Mouse (Mus musculus) testis, postnatal 14 days (tissue): ENCODE data around the gene Akt3.

Experiments used
- DNase-seq: peaks from one replicate; pipeline ENCODE4 v3.0.0; 2021; ENCODE audit warnings: low spot score

Gene Akt3

DNA sequence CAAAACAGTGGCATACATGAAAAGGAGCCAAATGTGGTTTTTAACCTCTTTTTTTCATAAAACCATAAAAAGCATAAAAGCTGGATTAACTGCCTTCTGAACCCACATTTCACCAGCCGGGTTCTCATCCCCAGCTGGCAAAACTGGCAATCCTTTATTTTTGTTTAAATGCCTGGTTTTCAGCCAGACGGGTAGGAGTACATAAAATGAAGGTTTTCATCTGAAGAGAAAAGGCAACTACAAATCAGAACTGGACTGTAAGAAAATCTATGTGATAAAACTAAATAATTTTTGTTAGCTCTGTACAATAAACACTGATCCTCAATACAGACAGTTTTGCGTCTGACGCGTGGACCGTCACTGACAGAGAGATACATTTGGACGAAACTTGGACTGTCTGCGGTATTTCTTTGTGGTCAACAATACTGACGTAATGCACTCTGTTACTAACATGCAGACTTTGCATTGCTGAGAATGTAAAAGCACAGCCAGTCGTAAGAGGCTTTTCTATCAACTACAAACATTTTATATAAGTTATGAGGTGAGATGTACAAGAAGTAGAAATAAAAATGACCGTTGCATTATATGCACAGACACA, 206.5 kb downstream of the Akt3 start:
- no peak for DNase-seq

GRCm38 (mm10) chr1:177048773-177049172, 209.2 kb downstream of the Akt3 start:
- no peak for DNase-seq

DNA sequence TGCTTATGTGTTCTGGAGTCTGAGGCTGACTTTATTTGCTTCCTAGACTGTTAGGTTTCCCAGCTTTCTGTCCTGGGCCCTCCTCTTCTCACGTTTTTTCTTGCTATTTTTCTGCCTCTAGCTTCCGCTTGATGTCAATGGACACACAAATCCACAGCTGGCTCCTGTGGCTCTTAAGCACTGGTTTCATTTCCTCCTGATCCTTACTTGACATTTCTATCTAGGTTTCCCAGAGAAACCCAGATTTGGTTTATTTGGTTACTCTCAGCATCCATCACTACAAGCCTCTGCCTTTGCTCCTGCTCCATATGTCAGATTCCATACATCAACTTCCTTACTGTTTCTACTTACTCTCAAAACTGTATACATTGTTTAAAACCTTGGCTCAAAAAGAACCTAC, 211.0 kb downstream of the Akt3 start:
- DNase-seq: no peak

DNA sequence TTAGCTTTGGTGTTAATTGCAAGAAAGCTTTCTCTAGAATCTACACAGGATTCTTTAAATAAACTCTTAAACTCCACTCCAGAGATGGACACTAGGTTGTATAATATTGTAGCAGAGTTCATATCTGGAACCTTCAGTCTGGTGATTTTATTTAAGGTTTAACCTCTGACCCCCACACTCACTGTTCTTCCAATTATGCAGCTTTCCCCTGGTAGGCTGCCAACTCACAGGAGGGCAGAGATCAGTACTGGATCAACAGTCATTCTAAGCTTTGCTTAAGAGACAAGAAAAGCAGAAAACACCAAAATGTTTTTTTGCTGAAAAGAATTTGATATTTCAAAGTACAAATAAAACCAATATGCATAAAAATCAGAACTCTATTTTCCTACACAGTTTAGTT, 212.1 kb downstream of the Akt3 start:
- no peak for DNase-seq

GRCm38 (mm10) chr1:177040058-177040457, 217.9 kb downstream of the Akt3 start:
- DNase-seq: no peak

DNA sequence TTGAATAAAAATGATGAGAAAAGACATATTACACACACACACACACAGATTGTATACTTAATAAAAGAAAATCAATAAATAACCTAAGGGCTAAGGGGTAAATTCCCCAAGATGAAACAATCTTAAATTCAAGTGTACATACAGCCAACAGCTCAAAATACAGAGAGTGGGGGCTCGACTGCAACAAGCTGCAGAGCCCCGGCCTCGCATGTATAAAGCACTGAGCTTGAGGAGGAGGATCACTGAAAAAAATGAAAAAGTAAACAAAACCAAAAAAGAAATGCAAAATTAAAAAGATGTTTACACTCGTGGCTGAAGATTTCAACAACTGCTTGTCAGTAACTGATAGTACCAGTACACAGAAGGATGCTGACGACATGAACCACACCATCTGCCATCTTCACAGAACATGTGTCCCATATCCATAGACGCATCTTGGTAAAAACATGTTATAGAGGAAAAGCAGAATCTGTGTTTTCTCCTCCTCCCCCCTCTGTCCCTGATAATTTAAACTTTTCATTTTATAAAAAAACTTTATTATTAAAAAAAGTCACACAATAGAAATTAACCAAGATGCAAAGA, 218.8 kb downstream of the Akt3 start:
- no peak for DNase-seq

DNA sequence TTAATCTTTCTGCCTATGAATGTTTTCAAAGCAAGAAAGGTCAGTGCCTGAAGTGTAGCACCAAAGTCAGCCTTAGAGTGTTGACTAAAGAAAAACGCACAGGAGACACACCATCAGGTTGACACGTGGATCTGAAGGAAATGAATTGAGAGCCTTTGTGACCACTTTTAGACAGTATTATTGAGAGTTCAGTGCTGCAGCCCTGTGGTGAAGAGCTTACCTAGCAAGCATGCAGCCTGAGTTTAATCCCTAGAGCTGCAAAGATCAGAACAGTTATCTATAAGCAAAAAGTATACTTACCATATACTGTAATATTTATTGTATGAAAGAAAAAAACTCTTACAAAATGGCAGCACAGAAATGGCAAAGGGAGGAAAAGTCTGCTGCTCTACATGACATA, 219.6 kb downstream of the Akt3 start:
- no peak for DNase-seq

DNA sequence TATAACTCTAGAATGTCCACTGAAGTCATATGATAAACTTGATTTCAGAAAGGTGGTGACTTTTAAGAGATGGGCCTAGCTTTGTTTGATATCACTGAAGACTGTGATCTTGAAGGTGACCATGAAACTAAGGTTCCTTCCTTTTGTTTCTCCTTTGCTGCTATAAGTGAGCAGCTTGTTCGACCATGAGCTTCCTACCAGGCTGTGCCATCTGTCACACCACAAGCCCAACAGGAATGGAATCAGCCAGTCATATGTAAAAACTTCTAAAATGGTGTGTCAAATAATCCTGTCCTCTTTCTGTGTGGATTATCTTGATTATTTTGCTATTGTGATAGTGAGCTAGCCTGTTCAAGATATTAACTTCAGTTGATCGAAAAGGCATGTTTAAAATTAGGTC, 222.5 kb downstream of the Akt3 start:
- no peak for DNase-seq

GRCm38 (mm10) chr1:177032233-177032632, 225.8 kb downstream of the Akt3 start:
- DNase-seq: no peak

DNA sequence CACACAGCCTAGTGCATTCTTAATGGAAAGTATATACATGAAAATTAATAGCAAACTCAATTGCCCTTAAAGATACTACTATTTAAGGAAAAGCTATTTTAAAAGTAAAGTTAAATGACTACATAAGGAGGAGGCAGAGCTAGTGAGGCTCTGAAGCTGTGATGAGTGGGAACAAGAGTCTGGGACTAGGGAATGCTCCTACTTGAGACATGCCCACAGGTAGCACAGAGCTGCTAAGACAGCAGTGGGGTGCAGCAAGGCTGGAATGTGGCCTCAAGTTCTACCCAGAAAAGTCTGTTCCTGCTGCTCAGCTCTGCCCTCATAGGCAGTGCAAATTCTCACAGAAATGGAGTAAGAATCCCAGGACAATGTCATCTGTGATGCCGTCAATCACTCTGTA, 226.8 kb downstream of the Akt3 start:
- DNase-seq: no peak

DNA sequence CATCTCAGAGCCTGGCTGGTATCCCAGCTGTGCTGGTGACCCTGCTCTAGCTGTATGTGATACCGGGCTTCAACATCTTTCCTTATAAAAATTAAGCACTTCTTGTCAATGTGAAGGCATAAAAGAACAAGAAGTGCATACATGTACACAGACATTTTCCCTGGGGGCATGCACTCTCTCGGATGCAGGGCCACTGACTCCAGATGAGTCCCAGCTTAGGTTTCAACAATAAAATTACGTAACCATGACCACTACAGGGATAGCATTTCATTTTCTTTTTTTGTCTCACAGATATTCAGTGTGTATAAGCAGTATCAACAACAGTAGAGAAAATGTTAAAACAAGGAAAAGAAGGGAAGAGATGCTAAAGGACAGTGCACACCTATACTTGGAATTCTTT, 227.3 kb downstream of the Akt3 start:
- DNase-seq: no peak

DNA sequence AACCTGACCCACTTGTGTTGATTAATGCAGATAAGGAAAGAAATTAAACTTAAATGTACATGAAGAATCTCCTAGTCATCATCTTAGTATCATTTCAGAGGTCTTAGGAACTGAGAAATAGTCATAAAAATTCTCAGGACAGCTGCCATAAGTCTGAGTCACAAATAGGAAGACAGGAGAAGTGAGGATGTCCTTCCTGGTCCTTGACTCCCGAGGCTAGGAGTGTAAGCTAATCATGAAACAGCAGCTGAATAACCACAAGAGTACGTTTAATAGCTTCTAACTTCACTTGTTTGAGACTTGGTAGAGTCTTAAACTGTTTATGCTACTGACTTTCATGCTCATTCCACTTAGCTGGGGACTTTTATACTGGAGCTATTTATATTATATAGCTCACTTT, 229.0 kb downstream of the Akt3 start:
- DNase-seq: no peak

GRCm38 (mm10) chr1:177027706-177028105, 230.3 kb downstream of the Akt3 start:
- no peak for DNase-seq

DNA sequence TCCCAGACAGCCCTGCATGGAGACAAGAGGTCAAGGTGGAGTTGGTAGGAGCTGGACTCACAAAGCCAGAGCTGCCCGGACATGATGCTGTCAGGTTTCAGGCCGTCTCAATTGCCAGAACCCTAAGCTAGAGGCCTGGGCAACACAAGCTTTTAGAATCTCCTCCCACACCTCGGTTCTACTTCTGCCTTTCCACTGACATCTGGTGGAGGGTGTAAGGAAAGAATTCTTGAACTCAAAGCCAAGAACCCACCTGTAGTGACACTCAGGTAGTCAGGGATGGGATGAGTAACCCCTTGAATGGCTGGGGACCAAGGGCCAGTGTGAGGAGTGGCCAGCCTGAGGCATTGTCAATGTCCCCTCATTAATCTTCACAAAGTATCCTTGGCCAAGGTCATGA, 235.3 kb downstream of the Akt3 start:
- DNase-seq: no peak

GRCm38 (mm10) chr1:177019668-177020067, 238.3 kb downstream of the Akt3 start:
- no peak for DNase-seq

DNA sequence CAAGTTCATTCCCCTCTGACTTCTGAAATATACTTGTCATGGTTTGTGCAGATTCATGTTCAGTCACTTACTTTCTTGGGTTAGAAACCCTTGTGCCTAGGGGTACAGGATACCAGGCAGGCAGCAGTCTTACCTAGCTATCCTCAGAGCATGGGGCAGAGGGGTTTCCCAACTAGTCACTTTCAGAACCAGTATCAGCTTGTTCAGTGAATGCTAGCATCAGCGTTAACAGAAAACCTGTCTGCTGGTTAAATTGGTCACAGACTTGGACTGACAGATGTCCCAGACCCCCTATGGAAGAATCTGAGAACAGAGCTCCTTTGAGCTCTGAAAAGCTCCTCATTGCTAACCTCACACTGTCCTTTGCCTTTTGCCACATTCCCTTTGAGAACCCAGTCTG, 239.3 kb downstream of the Akt3 start:
- DNase-seq: no peak

DNA sequence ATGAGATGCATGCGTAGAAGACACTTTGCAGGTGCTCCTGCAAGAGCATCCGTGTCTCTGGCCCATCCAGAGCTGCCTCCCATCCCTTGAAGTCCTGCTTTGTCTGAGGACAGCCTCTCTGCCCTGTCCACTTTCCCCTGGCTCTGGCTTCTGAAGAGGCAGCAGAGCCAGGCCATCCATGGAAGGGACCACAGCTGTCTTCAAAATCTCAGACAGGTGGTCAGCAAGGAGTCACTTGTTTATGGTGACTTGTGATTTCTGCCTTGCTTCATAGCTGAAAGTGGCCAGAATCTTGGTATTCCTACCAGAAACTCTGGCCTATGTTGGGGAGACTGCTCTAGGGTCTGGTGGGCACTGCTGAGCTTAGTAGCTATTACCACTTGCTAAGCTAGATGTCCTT, 241.3 kb downstream of the Akt3 start:
- DNase-seq: no peak

- no peak for DNase-seq
Measured at GRCm38 (mm10) chr1:177015917-177016316, 242.1 kb downstream of the Akt3 start.

- no peak for DNase-seq
Measured at GRCm38 (mm10) chr1:177014921-177015439, 243.0 kb downstream of the Akt3 start.

DNA sequence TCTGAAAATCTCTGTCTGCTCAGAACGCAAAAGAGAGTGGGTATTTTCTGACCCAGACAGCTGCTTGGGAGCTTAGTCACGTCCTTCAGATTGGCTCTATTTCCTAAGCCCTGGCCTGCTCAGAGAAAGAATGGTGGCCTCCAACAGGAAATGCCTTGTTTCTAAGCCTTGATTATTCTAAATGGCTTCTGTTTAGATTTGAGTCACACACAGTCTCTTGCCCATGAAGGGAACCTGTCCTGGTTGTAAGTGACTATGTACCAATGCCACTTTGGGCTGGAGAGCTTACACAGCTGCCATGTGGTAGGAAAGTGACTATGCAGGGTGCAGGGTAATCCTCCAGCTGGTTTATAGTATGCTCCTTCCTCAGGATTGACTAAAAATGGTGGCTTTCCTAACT, 243.7 kb downstream of the Akt3 start:
- DNase-seq: no peak

DNA sequence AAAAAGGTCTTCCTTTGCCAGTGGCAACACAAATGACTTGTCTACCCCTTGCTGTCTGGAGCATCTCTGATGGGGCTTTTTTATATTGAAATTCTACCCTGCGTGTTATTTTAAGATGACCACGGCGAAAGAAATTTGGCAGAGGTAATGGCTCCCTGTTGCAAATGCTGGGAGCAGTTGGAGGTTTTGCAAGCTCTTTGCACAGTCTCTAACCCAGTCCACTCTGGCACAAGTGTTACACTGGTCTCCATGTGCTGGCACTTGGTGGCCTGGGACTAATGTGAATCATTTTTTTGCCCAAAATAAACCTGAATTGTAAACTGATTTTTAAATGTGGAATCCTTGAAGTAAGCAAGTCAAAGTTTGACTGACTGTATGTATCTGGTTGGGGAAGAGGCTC, 244.2 kb downstream of the Akt3 start:
- no peak for DNase-seq

GRCm38 (mm10) chr1:177013313-177013712, 244.7 kb downstream of the Akt3 start:
- no peak for DNase-seq

DNA sequence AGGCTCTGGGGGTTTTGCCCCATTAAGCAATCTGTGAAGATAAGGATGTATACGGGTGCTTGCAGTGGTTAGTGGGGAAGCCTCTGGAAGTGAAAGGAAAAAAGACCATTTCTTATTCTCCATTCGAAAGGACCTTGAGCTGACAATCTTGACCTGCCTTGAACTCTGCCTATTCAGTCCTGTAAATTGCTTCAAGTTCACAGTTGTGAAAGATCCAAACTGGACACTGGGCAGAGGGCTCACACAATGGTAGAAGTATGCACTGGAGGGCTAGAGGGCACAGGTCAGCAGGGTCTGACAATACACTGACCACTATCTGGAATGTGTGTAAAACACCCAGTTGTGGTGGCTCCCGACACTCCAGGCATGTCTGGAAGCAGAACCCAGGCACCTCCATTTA, 245.2 kb downstream of the Akt3 start:
- no peak for DNase-seq

DNA sequence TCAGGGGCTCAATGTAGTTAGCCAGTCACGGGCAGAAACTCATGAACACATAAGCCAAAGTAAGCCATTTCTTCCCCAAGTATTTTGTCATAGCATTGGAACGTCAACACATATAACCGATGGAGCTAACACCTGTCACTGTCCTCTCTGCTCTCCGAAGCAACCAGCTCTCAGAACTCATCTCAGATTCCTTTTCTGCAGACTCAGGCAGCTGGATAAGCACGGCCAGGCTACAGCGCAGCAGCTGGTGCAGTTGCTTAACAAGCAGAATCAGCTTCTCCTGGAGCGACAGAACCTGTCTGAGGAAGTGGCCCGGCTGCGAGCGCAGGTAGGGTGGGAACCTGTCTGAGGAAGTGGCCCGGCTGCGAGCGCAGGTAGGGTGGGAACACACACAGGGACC, 246.3 kb downstream of the Akt3 start:
- DNase-seq: no peak
